Comparison of ENCODE assay signal across 22 mouse cellular contexts in the genomic region with DNA sequence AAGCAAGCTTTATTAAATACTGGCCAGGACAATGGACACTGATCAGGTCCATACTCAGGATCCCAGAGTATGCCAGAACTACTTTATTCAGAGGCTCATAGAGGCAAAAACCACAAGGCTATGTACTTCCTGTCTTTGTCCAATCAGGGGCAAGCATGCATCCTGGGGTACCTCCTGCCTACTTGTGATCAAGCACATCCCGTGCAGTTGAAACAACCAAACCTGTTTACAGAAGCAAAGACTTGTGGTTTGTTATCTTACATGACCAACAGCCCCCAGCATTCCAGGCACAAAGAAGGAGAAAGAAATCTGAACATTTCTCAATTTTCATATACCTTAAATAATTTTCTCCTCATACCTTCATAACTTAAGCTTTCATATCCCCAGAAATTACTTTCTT.
DNase-seq lines count a peak whose midpoint lies in the region; ATAC-seq and TF ChIP-seq lines count a peak whose summit lies in the region.
"Had no signal": no experiment of that assay in that cellular context is flagged by ENCODE, and none has a peak within 500 bp of the region (broad histone marks: within the 10 kb centered on the region; RNA-seq: fewer than 3 reads in every experiment).

No protein-coding gene starts in this region.

- no peaks in the 10 kb centered on the region for H3K4me1 ChIP-seq in liver, postnatal 0 days (ENCODE audit: insufficient read depth)
- H3K4me1 ChIP-seq in MEL (ENCODE audit: control insufficient read depth in 1 of 2, insufficient read depth in 2 of 2, low read length in 2 of 2), result peaks cover 24 to 42% of the 10 kb centered on the region in 2 experiments
- no peaks in the 10 kb centered on the region for H3K4me1 ChIP-seq in forebrain, embryonic 12.5 days
- H3K4me1 ChIP-seq: hindbrain, embryonic 12.5 days; limb, embryonic 12.5 days; midbrain, embryonic 15.5 days had no signal

- H3K79me2 ChIP-seq in MEL (ENCODE audit: control insufficient read depth, insufficient read depth, low read length, poor library complexity), result no peaks in the 10 kb centered on the region

- peak; percentile 31; the same call in 1 of the 2 replicates for TF ChIP-seq EP300 in liver, postnatal 0 days (IDR thresholded peaks at IDR 0.05; ENCODE audit: low read depth)
- TF ChIP-seq EP300 in MEL (IDR thresholded peaks at IDR 0.05; ENCODE audit: low read depth in 1 of 2, low read length in 2 of 2), result peak; percentile 84 to 91; a peak in 3 of 4 replicates

- H3K9ac ChIP-seq in liver, postnatal 0 days (replicated peaks), result no peak overlapping the region
- peak overlapping the region; percentile 42 for H3K9ac ChIP-seq in MEL (ENCODE audit: control insufficient read depth, low read depth, low read length, poor library complexity, severe bottlenecking)
- H3K9ac ChIP-seq in forebrain, embryonic 12.5 days, result no peak overlapping the region
- H3K9ac ChIP-seq: forebrain, postnatal 0 days; hindbrain, embryonic 12.5 days; limb, embryonic 12.5 days; liver, embryonic 14.5 days; midbrain, embryonic 15.5 days had no signal

- TF ChIP-seq CTCF in liver, postnatal 0 days (IDR thresholded peaks at IDR 0.05; ENCODE audit: low read depth), result no peak
- no peak for TF ChIP-seq CTCF in MEL (IDR thresholded peaks at IDR 0.05 in 2 of 3, conservative IDR thresholded peaks at IDR 0.05 in 1 of 3; ENCODE audit: control insufficient read depth in 1 of 3, insufficient read depth in 1 of 3, low read depth in 2 of 3, low read length in 3 of 3, poor library complexity in 1 of 3, severe bottlenecking in 1 of 3)

- no peak for ATAC-seq in liver, postnatal 0 days
- peak; percentile 63 to 67; a peak in 3 of 4 replicates for ATAC-seq in hematopoietic stem cell, adult 5-6 weeks (replicated peaks in 1 of 2; ENCODE audit: insufficient read depth in 1 of 2, low FRiP score in 2 of 2, low TSS enrichment in 1 of 2, low read depth in 1 of 2, poor library complexity in 2 of 2, severe bottlenecking in 2 of 2)
- no peak for ATAC-seq in forebrain, embryonic 12.5 days (ENCODE audit: low FRiP score)
- ATAC-seq: forebrain, postnatal 0 days; midbrain, embryonic 15.5 days; Patski had no signal

- no peak for TF ChIP-seq RAD21 in MEL (IDR thresholded peaks at IDR 0.05; ENCODE audit: low read depth, low read length)

- peak overlapping the region; percentile 5; the same call in 1 of the 2 replicates for H3K27ac ChIP-seq in liver, postnatal 0 days (ENCODE audit: low read depth)
- peak overlapping the region; percentile 75 for H3K27ac ChIP-seq in MEL (ENCODE audit: control insufficient read depth, low read depth, low read length)
- H3K27ac ChIP-seq in forebrain, embryonic 12.5 days, result no peak overlapping the region
- H3K27ac ChIP-seq: hindbrain, embryonic 12.5 days; left cerebral cortex, adult 2 months; limb, embryonic 12.5 days; liver, embryonic 14.5 days; midbrain, embryonic 15.5 days had no signal

- DNase-seq in liver, postnatal 0 days, result no peak
- DNase-seq in liver, result no peak
- DNase-seq in MEL (ENCODE audit: low read depth, low spot score), result peak; percentile 88
- DNase-seq in splenic B cell, adult 2 months (ENCODE audit: low read depth, low spot score), result peak; percentile 24
- no peak for DNase-seq in right cerebral cortex, postnatal 25 days
- no peak for DNase-seq in testis, postnatal 10 days (ENCODE audit: low spot score)
- DNase-seq: cerebellum, adult 9-10 months; forebrain, postnatal 0 days; heart, postnatal 10 days; kidney, adult 8-10 months; kidney, postnatal 4 days; layer of hippocampus, adult 9-11 months; lung, postnatal 10 days had no signal

- no peaks in the 10 kb centered on the region for H3K36me3 ChIP-seq in liver, postnatal 0 days (replicated peaks; ENCODE audit: insufficient read depth, low read length)
- peaks cover 0 to 44% of the 10 kb centered on the region in 2 experiments; a peak in 2 of 4 replicates for H3K36me3 ChIP-seq in MEL (ENCODE audit: control insufficient read depth in 1 of 2, insufficient read depth in 2 of 2, low read length in 2 of 2)
- no peaks in the 10 kb centered on the region for H3K36me3 ChIP-seq in splenic B cell, adult 2 months (ENCODE audit: control insufficient read depth, insufficient read depth, low read length, poor library complexity, severe bottlenecking)
- no peaks in the 10 kb centered on the region for H3K36me3 ChIP-seq in forebrain, embryonic 12.5 days (replicated peaks)
- H3K36me3 ChIP-seq: hindbrain, embryonic 12.5 days; limb, embryonic 12.5 days; midbrain, embryonic 15.5 days had no signal

- 21% methylated on average over 1 of the region's 1 CpGs for WGBS in liver, postnatal 0 days (ENCODE audit: insufficient replicate concordance)
- WGBS in forebrain, embryonic 12.5 days, result 83% methylated on average over 1 of the region's 1 CpGs

- no peaks in the 10 kb centered on the region for H3K27me3 ChIP-seq in liver, postnatal 0 days (ENCODE audit: insufficient read depth, low read length)
- no peaks in the 10 kb centered on the region for H3K27me3 ChIP-seq in MEL (ENCODE audit: control insufficient read depth in 1 of 2, insufficient read depth in 2 of 2, low read length in 2 of 2)
- no peaks in the 10 kb centered on the region for H3K27me3 ChIP-seq in splenic B cell, adult 2 months (ENCODE audit: control insufficient read depth, insufficient read depth, low read length, poor library complexity, severe bottlenecking)
- H3K27me3 ChIP-seq in forebrain, embryonic 12.5 days, result no peaks in the 10 kb centered on the region
- H3K27me3 ChIP-seq: hindbrain, embryonic 12.5 days; midbrain, embryonic 15.5 days; Patski had no signal

- H3K9me3 ChIP-seq in liver, postnatal 0 days (ENCODE audit: low read length), result peaks cover 4% of the 10 kb centered on the region
- no peaks in the 10 kb centered on the region for H3K9me3 ChIP-seq in MEL (replicated peaks; ENCODE audit: insufficient read depth, low read length)
- peaks cover 6% of the 10 kb centered on the region; the same call in 1 of the 2 replicates for H3K9me3 ChIP-seq in forebrain, embryonic 12.5 days
- H3K9me3 ChIP-seq: hindbrain, embryonic 12.5 days; midbrain, embryonic 15.5 days had no signal

- H3K4me2 ChIP-seq in liver, postnatal 0 days (ENCODE audit: low read depth, low read length), result no peak overlapping the region
- no peak overlapping the region for H3K4me2 ChIP-seq in forebrain, embryonic 12.5 days
- H3K4me2 ChIP-seq: hindbrain, embryonic 12.5 days; limb, embryonic 12.5 days; midbrain, embryonic 15.5 days had no signal

- no peak for TF ChIP-seq POLR2A in MEL (IDR thresholded peaks at IDR 0.05; ENCODE audit: control insufficient read depth in 1 of 2, insufficient read depth in 1 of 2, low read depth in 1 of 2, low read length in 2 of 2, poor library complexity in 1 of 2)

- no peak overlapping the region for H3K4me3 ChIP-seq in liver, postnatal 0 days (ENCODE audit: low read depth, low read length)
- peak overlapping the region; percentile 18 to 43 for H3K4me3 ChIP-seq in MEL (ENCODE audit: control insufficient read depth in 1 of 2, insufficient read depth in 1 of 2, low read depth in 2 of 2, low read length in 2 of 2)
- no peak overlapping the region for H3K4me3 ChIP-seq in forebrain, embryonic 12.5 days (replicated peaks)
- H3K4me3 ChIP-seq: hindbrain, embryonic 12.5 days; left cerebral cortex, adult 2 months; limb, embryonic 12.5 days; megakaryocyte, embryonic 14.5 days; midbrain, embryonic 15.5 days had no signal

TF ChIP-seq in MEL, 35 proteins besides CTCF, POLR2A, EP300 and RAD21 (continues in another document):
- TF ChIP-seq MYB (IDR thresholded peaks at IDR 0.05; ENCODE audit: low read depth, low read length), result peak; percentile 46; the same call in 1 of the 2 replicates
- TF ChIP-seq MAZ (IDR thresholded peaks at IDR 0.05; ENCODE audit: low read depth, low read length), result 0 out of 2 replicates have a peak, but pooled peaks have one; percentile 44
- no peak for TF ChIP-seq TBP (IDR thresholded peaks at IDR 0.05; ENCODE audit: low read depth, low read length)
- TF ChIP-seq ELF1 (IDR thresholded peaks at IDR 0.05; ENCODE audit: low read depth, low read length), result no peak
- TF ChIP-seq SIN3A (IDR thresholded peaks at IDR 0.05; ENCODE audit: low read length), result peak; percentile 44; the same call in 1 of the 2 replicates
- TF ChIP-seq TAL1 (IDR thresholded peaks at IDR 0.05; ENCODE audit: low read length), result peak; percentile 94
- TF ChIP-seq MAFK (IDR thresholded peaks at IDR 0.05; ENCODE audit: borderline replicate concordance, low read depth, low read length), result peak; percentile 58; the same call in 1 of the 2 replicates
- TF ChIP-seq ZMIZ1 (IDR thresholded peaks at IDR 0.05; ENCODE audit: low read depth, low read length), result no peak
- no peak for TF ChIP-seq SMC3 (IDR thresholded peaks at IDR 0.05; ENCODE audit: low read depth, low read length)
- no peak for TF ChIP-seq NELFE (IDR thresholded peaks at IDR 0.05; ENCODE audit: low read depth, low read length)
- peak; percentile 99 for TF ChIP-seq RCOR1 (IDR thresholded peaks at IDR 0.05; ENCODE audit: low read depth, low read length)
- no peak for TF ChIP-seq NRF1 (IDR thresholded peaks at IDR 0.05; ENCODE audit: insufficient read depth, low read depth, low read length, poor library complexity, severe bottlenecking)
- TF ChIP-seq TCF12 (IDR thresholded peaks at IDR 0.05; ENCODE audit: low read depth, low read length), result peak; percentile 91
- TF ChIP-seq JUND (IDR thresholded peaks at IDR 0.05; ENCODE audit: low read depth, low read length), result no peak
- no peak for TF ChIP-seq USF2 (IDR thresholded peaks at IDR 0.05; ENCODE audit: borderline replicate concordance in 1 of 2, insufficient read depth in 1 of 2, low read depth in 1 of 2, low read length in 2 of 2)
- TF ChIP-seq ETS1 (IDR thresholded peaks at IDR 0.05; ENCODE audit: low read depth, low read length), result peak; percentile 78
- TF ChIP-seq E2F4 (IDR thresholded peaks at IDR 0.05; ENCODE audit: borderline replicate concordance, low read depth, low read length), result no peak
- TF ChIP-seq MYC (IDR thresholded peaks at IDR 0.05; ENCODE audit: low read depth, low read length), result no peak
- TF ChIP-seq MEF2A (IDR thresholded peaks at IDR 0.05; ENCODE audit: extremely low read depth, insufficient replicate concordance, low read depth, low read length, poor library complexity, severe bottlenecking), result no peak
- no peak for TF ChIP-seq MXI1 (IDR thresholded peaks at IDR 0.05; ENCODE audit: low read depth, low read length)
- TF ChIP-seq ZKSCAN1 (IDR thresholded peaks at IDR 0.05; ENCODE audit: low read depth, low read length), result no peak
- TF ChIP-seq BHLHE40 (IDR thresholded peaks at IDR 0.05; ENCODE audit: borderline replicate concordance, low read depth, low read length), result peak; percentile 95
- no peak for TF ChIP-seq KAT2A (conservative IDR thresholded peaks at IDR 0.05; ENCODE audit: low read depth, low read length)
- TF ChIP-seq ZC3H11A (IDR thresholded peaks at IDR 0.05; ENCODE audit: low read depth, low read length), result no peak
- no peak for TF ChIP-seq USF1 (IDR thresholded peaks at IDR 0.05; ENCODE audit: low read depth, low read length)
- TF ChIP-seq MAX (IDR thresholded peaks at IDR 0.05; ENCODE audit: low read length), result peak; percentile 12; the same call in 1 of the 2 replicates

Comparison
In these comparisons a context has a peak if more than half of its experiments do, and no peak if none do; other contexts are left out.
1. ATAC-seq: peak in hematopoietic stem cell, adult 5-6 weeks (2 of 2); none in liver, postnatal 0 days (single experiment) and forebrain, embryonic 12.5 days (single experiment).
2. DNase-seq: peak in MEL (single experiment) and splenic B cell, adult 2 months (single experiment); none in liver, postnatal 0 days (single experiment), liver (single experiment), right cerebral cortex, postnatal 25 days (single experiment) and testis, postnatal 10 days (single experiment).
3. H3K4me3 ChIP-seq: peak in MEL (2 of 2); none in liver, postnatal 0 days (single experiment) and forebrain, embryonic 12.5 days (single experiment).